Mouse (Mus musculus): Measurements from ENCODE around the gene Bcl11a. TPM values are rescaled to one million over a fixed set of nuclear protein-coding genes. Genes with fewer than 3 reads are reported as not detected.

The Bcl11a gene
- total RNA-seq, 2 experiments from 2014 or later, result not detected

DNA sequence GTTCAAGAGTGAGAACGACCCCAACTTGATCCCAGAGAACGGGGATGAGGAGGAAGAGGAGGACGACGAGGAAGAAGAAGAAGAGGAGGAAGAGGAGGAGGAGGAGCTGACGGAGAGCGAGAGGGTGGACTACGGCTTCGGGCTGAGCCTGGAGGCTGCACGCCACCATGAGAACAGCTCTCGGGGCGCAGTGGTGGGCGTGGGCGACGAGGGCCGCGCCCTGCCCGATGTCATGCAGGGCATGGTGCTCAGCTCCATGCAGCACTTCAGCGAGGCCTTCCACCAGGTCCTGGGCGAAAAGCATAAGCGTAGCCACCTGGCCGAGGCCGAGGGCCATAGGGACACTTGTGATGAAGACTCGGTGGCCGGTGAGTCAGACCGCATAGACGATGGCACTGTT lies 86.2 kb downstream of the Bcl11a start:
- Histone ChIP-seq H3K27ac (no peak overlapping the region), H3K4me3 (no peak overlapping the region)
- intact Hi-C loops (cut with DNase I), result no loop called here
- TF ChIP-seq CTCF (IDR thresholded peaks at IDR 0.05), result no peak
- DNase-seq, result no peak

DNA sequence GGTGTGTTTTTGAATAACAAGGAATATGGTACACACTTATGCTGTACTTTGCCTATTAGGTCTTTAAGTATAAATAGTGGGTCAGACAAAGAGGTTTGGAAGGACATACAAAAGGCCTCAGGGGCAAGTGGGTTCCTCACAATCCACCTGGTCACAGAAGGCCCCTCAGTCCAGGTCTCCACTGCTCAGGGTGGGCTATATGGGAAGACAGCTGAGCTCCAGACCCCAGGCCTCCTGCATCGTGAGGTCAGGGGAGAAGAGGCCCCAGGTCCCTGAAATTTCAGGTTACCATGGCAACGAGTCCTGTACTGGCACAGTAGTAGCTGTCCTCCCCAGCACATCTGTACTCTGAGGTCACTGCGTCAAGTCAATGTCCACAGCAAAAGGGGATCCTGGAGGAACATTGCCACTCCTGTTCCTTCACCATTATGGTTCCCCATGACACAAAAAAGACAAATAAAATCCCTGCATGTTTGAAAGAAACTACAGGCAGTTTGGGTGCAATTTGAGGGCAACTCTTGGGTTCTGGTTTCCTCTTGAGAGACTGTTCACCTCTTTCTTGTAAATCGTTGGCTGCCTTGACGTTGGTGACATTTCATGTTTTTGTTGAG lies 93.9 kb downstream of the Bcl11a start:
- intact Hi-C loops (cut with DNase I), result no loop called here
- DNase-seq, result no peak
- Histone ChIP-seq H3K4me3 (no peak overlapping the region), H3K27ac (no peak overlapping the region)
- no peak for TF ChIP-seq CTCF (IDR thresholded peaks at IDR 0.05)

DNA sequence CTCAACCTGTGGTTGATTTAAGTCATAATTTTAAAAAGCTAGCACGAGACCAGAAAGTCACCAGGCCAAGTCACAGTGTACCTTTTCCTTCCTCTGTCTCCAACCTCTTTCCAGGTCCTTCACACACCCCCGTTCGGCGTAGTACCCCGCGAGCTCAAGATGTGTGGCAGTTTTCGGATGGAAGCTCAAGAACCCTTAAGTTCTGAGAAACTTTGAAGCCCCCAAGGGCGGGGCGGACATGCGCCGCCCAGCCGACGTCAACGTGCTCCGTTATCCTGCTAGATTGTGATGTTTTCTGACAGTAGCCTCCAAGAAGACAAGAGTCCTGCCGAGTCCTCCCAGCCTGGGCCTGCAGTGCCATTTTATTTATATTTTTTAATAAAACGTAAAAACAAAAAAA lies 94.7 kb downstream of the Bcl11a start:
- intact Hi-C loops (cut with DNase I), result no loop called here

DNA sequence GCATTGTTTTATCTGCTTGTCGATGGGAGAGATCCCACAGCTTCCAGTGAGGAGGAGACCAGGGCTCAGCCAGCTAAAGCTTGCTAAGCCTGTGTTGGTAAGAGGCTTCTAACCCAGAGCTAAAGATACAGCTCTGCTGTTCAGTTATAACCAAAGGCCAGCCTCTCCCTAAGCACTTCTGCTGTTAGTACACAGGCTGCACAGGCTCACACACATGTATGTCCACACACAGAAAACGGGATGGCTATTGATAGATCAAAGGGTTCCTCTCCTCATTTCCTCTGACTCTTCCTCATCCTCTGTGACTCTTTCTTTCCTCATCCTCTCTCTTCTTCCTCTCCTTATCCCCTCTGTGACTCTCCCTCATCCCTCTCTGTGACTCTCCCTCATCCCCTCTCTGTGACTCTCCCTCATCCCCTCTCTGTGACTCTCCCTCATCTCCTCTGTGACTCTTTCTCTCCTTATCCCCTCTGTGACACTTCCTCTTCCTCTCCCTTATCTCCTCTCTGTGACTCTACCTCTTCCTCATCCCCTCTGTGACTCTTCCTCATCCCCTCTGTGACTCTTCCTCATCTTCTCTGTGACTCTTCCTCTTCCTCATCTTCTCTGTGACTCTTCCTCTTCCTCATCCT lies 96.4 kb downstream of the Bcl11a start:
- Histone ChIP-seq H3K4me3 (no peak overlapping the region), H3K27ac (no peak overlapping the region)
- intact Hi-C loops (cut with DNase I), result no loop called here
- no peak for DNase-seq
- no peak for TF ChIP-seq CTCF (IDR thresholded peaks at IDR 0.05)

More for the DNA sequence above, 94.7 kb downstream of the Bcl11a start:
- DNase-seq, result no peak
- Histone ChIP-seq H3K27ac (no peak overlapping the region), H3K4me3 (no peak overlapping the region)
- no peak for TF ChIP-seq CTCF (IDR thresholded peaks at IDR 0.05)

DNA sequence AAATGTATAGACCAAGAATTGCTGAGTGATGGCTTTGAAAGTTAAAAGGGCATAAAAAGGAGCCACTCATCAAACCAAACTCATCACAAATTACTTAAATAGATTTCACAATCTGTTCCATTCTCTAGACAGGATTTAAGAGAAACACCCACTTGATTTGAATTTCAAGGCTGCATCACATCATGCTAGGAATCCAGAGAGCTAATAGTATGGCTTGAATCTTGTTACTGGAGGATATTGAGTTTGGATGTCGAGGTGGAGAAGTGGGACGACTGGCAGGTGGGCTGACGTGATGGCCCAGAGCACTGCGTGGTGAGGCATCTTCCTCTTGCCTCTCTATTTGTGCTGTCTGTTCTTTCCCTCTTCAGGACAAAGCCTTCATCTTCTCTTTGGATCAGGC lies 99.6 kb downstream of the Bcl11a start:
- H3K27ac ChIP-seq, result no peak overlapping the region
- DNase-seq, result no peak
- no peak for TF ChIP-seq CTCF (IDR thresholded peaks at IDR 0.05)
- intact Hi-C loops (cut with DNase I), result no loop called here
- no peak overlapping the region for H3K4me3 ChIP-seq

DNA sequence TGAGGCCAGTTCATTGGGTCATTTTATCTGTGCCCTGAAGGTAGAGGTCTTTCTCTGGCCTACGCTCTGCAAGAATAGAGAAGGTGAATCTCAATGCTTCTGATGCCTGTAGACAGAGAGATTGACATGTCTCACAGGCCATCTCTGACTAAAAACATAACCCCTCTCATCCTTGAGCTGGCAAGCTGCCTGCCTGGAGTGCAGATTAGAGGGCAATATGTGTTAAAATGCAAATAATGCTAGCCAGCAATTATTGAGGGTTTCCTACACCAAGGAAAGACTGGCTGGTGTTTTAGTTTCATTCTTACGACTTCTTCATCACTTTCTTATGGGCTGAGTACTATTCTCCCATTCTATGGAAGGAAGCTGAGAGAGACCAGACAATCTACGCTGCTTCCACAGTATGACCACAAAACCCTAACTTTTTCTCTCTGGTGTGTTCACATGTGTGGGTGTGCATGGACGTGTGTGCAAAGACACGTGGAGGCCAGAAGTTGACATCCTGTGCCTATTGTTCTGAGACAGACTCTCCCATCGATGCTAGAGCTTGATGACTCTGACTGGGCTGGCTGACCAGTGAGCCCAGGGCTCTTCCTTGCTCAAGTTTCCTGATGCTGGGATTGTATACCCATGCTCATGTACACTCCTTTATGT lies 101.1 kb downstream of the Bcl11a start:
- intact Hi-C loops (cut with DNase I), result no loop called here
- no peak for TF ChIP-seq CTCF (IDR thresholded peaks at IDR 0.05)
- Histone ChIP-seq H3K27ac (no peak overlapping the region), H3K4me3 (no peak overlapping the region)
- DNase-seq, result no peak

DNA sequence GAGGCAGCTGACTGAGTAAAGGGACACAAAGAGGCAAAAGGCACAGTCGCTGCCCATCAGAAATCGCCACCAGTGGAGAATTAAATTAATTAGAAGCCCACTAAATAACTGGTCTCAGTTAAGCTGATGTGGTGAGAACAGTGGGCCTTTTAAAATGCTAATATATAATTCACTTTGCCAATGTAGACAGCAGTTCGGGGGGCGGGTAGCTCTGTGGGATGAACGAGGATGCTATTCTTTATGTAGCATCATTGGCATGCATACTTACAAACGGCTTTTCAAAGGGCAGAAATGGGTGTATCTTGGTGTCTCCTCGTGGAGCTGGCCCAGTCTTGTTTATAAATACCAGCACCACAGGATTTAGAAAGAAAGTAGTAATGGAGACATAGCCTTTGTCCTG lies 102.2 kb downstream of the Bcl11a start:
- H3K4me3 ChIP-seq, result no peak overlapping the region
- H3K27ac ChIP-seq, result no peak overlapping the region
- no peak for DNase-seq
- intact Hi-C loops (cut with DNase I), result no loop called here
- no peak for TF ChIP-seq CTCF (IDR thresholded peaks at IDR 0.05)

DNA sequence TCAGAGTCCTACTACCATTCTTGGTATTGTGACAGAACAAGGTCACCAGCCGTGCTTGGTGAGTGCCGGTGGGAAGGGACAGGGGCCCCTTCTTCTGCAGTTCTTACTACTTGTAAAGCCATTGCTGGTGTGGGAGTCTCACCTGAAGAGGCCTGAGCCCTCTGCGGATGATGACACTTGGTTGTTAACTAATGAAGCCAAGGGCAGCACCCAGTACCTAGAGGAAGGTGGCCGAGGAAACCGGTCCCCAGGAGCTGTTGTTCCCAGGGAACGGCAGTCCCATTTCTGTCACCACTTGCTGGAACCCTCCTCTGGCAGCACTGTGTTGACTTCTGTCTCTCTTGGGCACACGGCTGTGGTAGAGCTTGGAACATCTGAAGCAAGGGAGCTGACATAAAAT lies 105.6 kb downstream of the Bcl11a start:
- H3K27ac ChIP-seq, result no peak overlapping the region
- DNase-seq, result no peak
- no peak overlapping the region for H3K4me3 ChIP-seq
- intact Hi-C loops (cut with DNase I), result no loop called here
- no peak for TF ChIP-seq CTCF (IDR thresholded peaks at IDR 0.05)

DNA sequence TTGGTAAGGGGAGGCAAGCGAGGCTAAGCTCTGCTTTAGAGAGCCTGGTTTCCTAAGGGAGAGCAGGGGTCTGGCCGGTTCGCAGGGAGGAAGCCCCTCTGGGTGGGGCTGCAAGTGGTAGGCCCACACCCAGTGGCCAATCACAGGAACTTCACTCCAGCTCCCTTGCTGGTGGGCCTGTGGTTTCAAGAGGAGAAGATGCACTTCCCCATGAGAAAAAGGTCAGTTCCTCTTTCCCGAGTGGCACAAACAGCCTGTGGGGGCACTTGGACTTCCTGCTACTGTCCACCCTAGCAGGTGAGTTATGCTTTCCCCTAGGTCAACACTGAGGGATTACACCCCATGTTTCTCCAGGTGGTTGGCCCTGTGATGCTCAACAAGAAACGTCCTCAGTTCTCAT lies 107.1 kb downstream of the Bcl11a start:
- no peak overlapping the region for H3K4me3 ChIP-seq
- peak; percentile 23 for DNase-seq
- intact Hi-C loops (cut with DNase I), result no loop called here
- TF ChIP-seq CTCF (IDR thresholded peaks at IDR 0.05), result no peak
- no peak overlapping the region for H3K27ac ChIP-seq

DNA sequence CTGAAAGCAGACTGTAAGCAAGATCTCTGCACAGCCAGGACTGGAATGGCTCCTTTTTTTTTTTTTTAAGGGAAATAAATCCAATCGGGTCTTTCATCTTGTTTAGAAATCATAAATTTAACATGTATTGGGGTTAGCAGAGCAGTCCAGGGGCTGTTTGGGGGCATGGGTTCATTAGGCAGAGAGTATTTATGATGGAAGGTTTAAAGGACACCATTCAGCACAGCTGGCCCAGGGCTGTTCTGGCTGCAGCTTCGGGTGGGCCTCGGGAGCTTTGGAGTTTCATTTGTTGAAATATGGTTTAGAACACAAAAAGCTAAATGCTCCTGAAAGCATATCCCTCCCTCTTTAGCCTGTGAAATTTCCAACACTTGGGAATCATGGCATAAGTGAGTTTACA lies 112.6 kb downstream of the Bcl11a start:
- no peak for DNase-seq
- H3K27ac ChIP-seq, result no peak overlapping the region
- no peak for TF ChIP-seq CTCF (IDR thresholded peaks at IDR 0.05)
- no peak overlapping the region for H3K4me3 ChIP-seq
- intact Hi-C loops (cut with DNase I), result no loop called here

DNA sequence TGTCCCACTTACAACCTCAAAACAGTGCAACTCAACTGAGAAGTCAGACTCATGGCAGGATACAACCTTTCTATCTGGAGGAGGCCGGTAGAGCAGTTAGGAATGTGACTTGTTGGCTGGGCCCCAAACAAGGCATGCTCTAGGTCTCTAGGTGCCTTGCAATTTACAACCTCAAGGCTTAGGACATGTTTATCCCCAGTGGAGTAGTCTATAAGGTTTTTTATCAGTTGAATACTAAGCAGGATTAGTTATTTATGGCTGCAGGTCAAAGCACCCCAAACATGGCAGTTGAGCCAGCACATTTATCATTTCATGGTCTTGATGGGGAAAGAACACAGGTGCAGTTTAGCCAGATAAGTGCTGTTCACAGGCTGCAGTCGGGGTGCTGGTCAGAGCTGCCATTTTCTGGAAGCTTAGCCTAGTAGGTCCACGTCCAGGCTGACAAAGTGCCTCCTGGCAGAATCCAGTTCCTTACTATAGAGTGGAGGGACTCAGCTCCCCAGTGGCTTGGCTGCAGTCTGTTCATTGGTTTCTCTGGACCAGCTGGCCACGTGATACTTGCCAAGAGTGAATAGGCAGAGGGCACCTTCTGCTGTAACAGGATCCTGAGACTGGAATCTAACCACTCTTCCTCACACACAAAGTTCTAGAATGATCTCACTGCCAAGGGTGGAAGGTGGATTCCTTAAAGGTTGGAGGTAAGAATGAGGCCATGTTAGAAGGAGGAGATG lies 118.8 kb downstream of the Bcl11a start:
- H3K27ac ChIP-seq, result no peak overlapping the region
- intact Hi-C loops (cut with DNase I), result no loop called here
- no peak for DNase-seq
- no peak for TF ChIP-seq CTCF (IDR thresholded peaks at IDR 0.05)
- no peak overlapping the region for H3K4me3 ChIP-seq

DNA sequence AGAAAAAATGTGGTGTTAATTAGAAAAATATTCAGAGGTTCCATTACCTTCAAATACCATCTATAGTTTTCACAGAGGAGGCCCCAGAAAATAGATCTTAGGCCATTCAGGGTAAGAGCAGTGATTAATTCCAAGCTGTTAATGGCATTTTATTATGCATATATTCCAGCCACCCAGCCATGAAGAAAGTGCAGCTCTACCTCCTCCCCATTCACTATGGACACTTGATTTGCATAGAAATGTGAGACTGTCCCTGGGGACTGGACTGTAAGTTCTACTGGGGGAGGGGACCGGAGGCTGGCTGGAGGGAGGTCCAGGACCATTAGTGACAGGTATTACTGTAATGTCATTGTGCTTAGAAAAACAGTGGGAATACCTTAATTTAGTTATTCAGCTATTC lies 119.6 kb downstream of the Bcl11a start:
- TF ChIP-seq CTCF (IDR thresholded peaks at IDR 0.05), result no peak
- intact Hi-C loops (cut with DNase I), result no loop called here
- DNase-seq, result no peak
- H3K27ac ChIP-seq, result no peak overlapping the region
- no peak overlapping the region for H3K4me3 ChIP-seq

DNA sequence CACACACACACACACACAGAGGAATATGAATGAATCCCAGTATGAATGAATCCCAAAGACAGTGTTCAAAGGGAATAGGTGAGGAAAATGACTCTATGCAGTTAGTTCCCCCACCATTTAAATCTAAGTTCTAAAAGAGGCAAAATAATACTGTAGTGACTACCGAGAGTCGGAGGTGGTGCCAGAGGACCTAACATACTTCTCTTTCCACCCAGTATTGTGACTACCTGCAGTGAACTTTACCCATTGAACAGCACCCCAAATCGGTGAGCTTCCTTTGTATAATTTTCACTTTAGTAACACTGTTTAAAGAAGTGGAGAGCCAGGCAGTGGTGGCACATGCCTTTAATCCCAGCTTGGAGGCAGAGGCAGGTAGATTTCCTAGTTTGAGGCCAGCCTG lies 121.7 kb downstream of the Bcl11a start:
- intact Hi-C loops (cut with DNase I), result no loop called here
- H3K4me3 ChIP-seq, result no peak overlapping the region
- TF ChIP-seq CTCF (IDR thresholded peaks at IDR 0.05), result no peak

More for the DNA sequence above, 121.7 kb downstream of the Bcl11a start:
- no peak for DNase-seq
- no peak overlapping the region for H3K27ac ChIP-seq
